In the genomic region with DNA sequence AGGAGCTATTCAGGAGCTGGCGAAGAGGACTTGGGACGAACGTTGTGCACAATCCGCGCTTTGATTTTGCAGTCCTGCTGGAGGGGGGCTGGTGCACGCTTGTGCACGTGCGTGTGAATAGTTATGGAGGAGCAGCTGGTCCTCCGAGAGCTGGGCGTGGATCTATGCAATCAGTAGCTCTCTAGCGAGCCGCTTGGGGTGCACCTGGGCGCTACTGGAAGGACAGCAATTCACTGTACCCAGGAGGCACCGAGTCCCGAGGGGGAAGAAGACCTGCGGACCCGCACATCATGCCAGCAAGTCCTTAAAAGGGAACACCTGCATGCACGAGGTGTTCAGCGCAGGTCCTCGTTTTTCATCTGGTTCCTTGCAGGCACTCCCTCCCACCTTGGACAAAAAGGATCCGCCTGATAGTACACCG, we compare ENCODE assay signal across 8 mouse cellular contexts. TPM values are rescaled to one million over a fixed set of nuclear protein-coding genes. Genes with fewer than 3 reads are reported as not detected.
DNase-seq lines count a peak whose midpoint lies in the region; ATAC-seq and TF ChIP-seq lines count a peak whose summit lies in the region.

No protein-coding gene starts in this region.

- intact Hi-C loops in left cerebral cortex, postnatal 10 days (cut with DNase I) = loop anchor here (2.0 to 10.0 kb wide), 5 partner anchors 72 to 440 kb away; no protein-coding TSS in a partner anchor

- peak; percentile 43 for ATAC-seq in hindbrain, embryonic 16.5 days
- ATAC-seq in megakaryocyte-erythroid progenitor cell, adult 5-6 weeks (replicated peaks; ENCODE audit: low FRiP score, low TSS enrichment, poor library complexity, severe bottlenecking) = peak; percentile 40; the same call in 1 of the 2 replicates
- ATAC-seq in erythroid progenitor cell, adult 5-6 weeks (replicated peaks; ENCODE audit: low FRiP score, poor library complexity, severe bottlenecking) = no peak; the same call in 1 of the 2 replicates

- peak; percentile 77 for DNase-seq in CD4-positive helper T cell, adult 2 months (ENCODE audit: low read depth, low spot score)
- peak; percentile 36 for DNase-seq in adrenal gland, postnatal 10 days
- peak; percentile 46 to 59 for DNase-seq in left cerebral cortex, postnatal 10 days (ENCODE audit: extremely low spot score in 1 of 2, low spot score in 2 of 2)

- no peak for TF ChIP-seq POLR2A in embryonic fibroblast, embryonic 13.5 days (IDR thresholded peaks at IDR 0.05; ENCODE audit: low read depth, low read length)
- TF ChIP-seq POLR2A in small intestine, adult 2 months (IDR thresholded peaks at IDR 0.05; ENCODE audit: low read depth, low read length) = no peak

- H3K27ac ChIP-seq in embryonic fibroblast, embryonic 13.5 days (ENCODE audit: insufficient read depth, low read length) = no peak overlapping the region
- H3K27ac ChIP-seq in hindbrain, embryonic 16.5 days (ENCODE audit: low read depth, low read length) = peak overlapping the region; percentile 18; the same call in 1 of the 2 replicates
- no peak overlapping the region for H3K27ac ChIP-seq in small intestine, adult 2 months (ENCODE audit: insufficient read depth, low read depth, low read length)

- no peaks in the 10 kb centered on the region for H3K36me3 ChIP-seq in hindbrain, embryonic 16.5 days (ENCODE audit: control insufficient read depth, insufficient read depth, low read length)
- H3K36me3 ChIP-seq in small intestine, adult 2 months (ENCODE audit: control insufficient read depth, insufficient read depth, low read length) = no peaks in the 10 kb centered on the region

- TF ChIP-seq CTCF in embryonic fibroblast, embryonic 13.5 days (IDR thresholded peaks at IDR 0.05; ENCODE audit: borderline replicate concordance, insufficient read depth, low read length) = no peak
- TF ChIP-seq CTCF in small intestine, adult 2 months (IDR thresholded peaks at IDR 0.05; ENCODE audit: extremely low read depth, insufficient read length, insufficient replicate concordance, low read depth, low read length) = no peak

- peak overlapping the region; percentile 99 for H3K4me2 ChIP-seq in hindbrain, embryonic 16.5 days (ENCODE audit: low read length)

- H3K27me3 ChIP-seq in hindbrain, embryonic 16.5 days (replicated peaks; ENCODE audit: control insufficient read depth, insufficient read depth, low read length) = peaks cover 5% of the 10 kb centered on the region
- peaks cover 4% of the 10 kb centered on the region; the same call in 1 of the 2 replicates for H3K27me3 ChIP-seq in small intestine, adult 2 months (ENCODE audit: control insufficient read depth, insufficient read depth, low read length)

- peaks cover 10% of the 10 kb centered on the region for H3K4me1 ChIP-seq in embryonic fibroblast, embryonic 13.5 days (ENCODE audit: control insufficient read depth, insufficient read depth, low read length)
- H3K4me1 ChIP-seq in hindbrain, embryonic 16.5 days (ENCODE audit: control insufficient read depth, insufficient read depth, low read depth, low read length) = peaks cover 27% of the 10 kb centered on the region
- H3K4me1 ChIP-seq in small intestine, adult 2 months (ENCODE audit: control insufficient read depth, insufficient read depth, insufficient read length, low read length) = peaks cover 12% of the 10 kb centered on the region

- H3K9ac ChIP-seq in hindbrain, embryonic 16.5 days (ENCODE audit: low read depth, low read length) = peak overlapping the region; percentile 57

- peak overlapping the region; percentile 53; the same call in 1 of the 2 replicates for H3K4me3 ChIP-seq in embryonic fibroblast, embryonic 13.5 days (ENCODE audit: insufficient read depth, low read length)
- peak overlapping the region; percentile 75 for H3K4me3 ChIP-seq in hindbrain, embryonic 16.5 days (ENCODE audit: low read length)
- H3K4me3 ChIP-seq in small intestine, adult 2 months (ENCODE audit: low read depth, low read length) = peak overlapping the region; percentile 31

- no peaks in the 10 kb centered on the region for H3K9me3 ChIP-seq in hindbrain, embryonic 16.5 days (ENCODE audit: control insufficient read depth, low read length)

- under 1% methylated on average over 22 of the region's 22 CpGs for WGBS in hindbrain, embryonic 16.5 days
- under 1% methylated on average over 22 of the region's 22 CpGs for WGBS in small intestine, adult 2 months

RNA-seq across cellular contexts. Expression of a gene that starts 0.9 kb away (rescaled TPM):
- 10 to 100 TPM; 10.7 to 12.3 TPM for total RNA-seq in adrenal gland, postnatal 10 days (2021)
- 3.9 and 4.4 TPM in 2 replicates for polyA plus RNA-seq in embryonic fibroblast, embryonic 13.5 days (2011; ENCODE audit: insufficient read length, low read depth, missing spikeins)
- 10.0 and 13.0 TPM in 2 replicates for polyA plus RNA-seq in hindbrain, embryonic 16.5 days (2015; fragmentation: Nextera tagmentation; extraction: Ambion mirVana)
- total RNA-seq in left cerebral cortex, postnatal 10 days (2021) = 10 to 100 TPM; 10.7 to 11.0 TPM
- 0.57 and 1.4 TPM in 2 replicates for total RNA-seq in megakaryocyte-erythroid progenitor cell, adult 5-6 weeks (2014; fragmentation: Nextera tagmentation)
- 0.42 and 0.99 TPM in 2 replicates for total RNA-seq in megakaryocyte-erythroid progenitor cell, adult 5-6 weeks (2017)
- polyA plus RNA-seq in small intestine, adult 2 months (2012; rRNA removed) = 2.7 and 3.6 TPM in 2 replicates
- 1.4 and 1.7 TPM in 2 replicates for total RNA-seq in erythroid progenitor cell, adult 5-6 weeks (2015; ENCODE audit: low replicate concordance)
- total RNA-seq in erythroid progenitor cell, adult 5-6 weeks (2017; ENCODE audit: low replicate concordance) = 1.8 and 2.0 TPM in 2 replicates
